Mouse (Mus musculus): ENCODE measurements around the gene Daam1. TPM values are rescaled to one million over a fixed set of nuclear protein-coding genes. Genes with fewer than 3 reads are reported as not detected.

Daam1 gene
- polyA plus RNA-seq, 1 experiment: 2.2 TPM

GRCm38 (mm10) chr12:71904926-71905325 is 74.0 kb downstream of the Daam1 start:
- Histone ChIP-seq H3K4me1 (ENCODE audit: control insufficient read depth, insufficient read depth, insufficient read length) (no peaks in the 10 kb centered on the region), H3K36me3 (ENCODE audit: control insufficient read depth, insufficient read depth, low read length) (no peaks in the 10 kb centered on the region), H3K4me3 (ENCODE audit: extremely low read depth, insufficient read depth, insufficient read length) (no peak overlapping the region), H3K27me3 (ENCODE audit: control insufficient read depth, insufficient read depth, low read length) (no peaks in the 10 kb centered on the region), H3K27ac (ENCODE audit: insufficient read depth, low read length) (no peak overlapping the region)
- TF ChIP-seq POLR2A (IDR thresholded peaks at IDR 0.05; ENCODE audit: low read depth, low read length) (no peak), CTCF (IDR thresholded peaks at IDR 0.05; ENCODE audit: extremely low read depth, insufficient read depth, insufficient read length, insufficient replicate concordance) (no peak)
- 85% methylated on average over 4 of the region's 4 CpGs for WGBS
- no peak for DNase-seq (ENCODE audit: low read depth in 1 of 2, low spot score in 2 of 2)

GRCm38 (mm10) chr12:71905640-71906320 is 74.9 kb downstream of the Daam1 start:
- 88% methylated on average over 13 of the region's 13 CpGs for WGBS
- Histone ChIP-seq H3K36me3 (ENCODE audit: control insufficient read depth, insufficient read depth, low read length) (no peaks in the 10 kb centered on the region), H3K27me3 (ENCODE audit: control insufficient read depth, insufficient read depth, low read length) (no peaks in the 10 kb centered on the region), H3K4me1 (ENCODE audit: control insufficient read depth, insufficient read depth, insufficient read length) (no peaks in the 10 kb centered on the region), H3K4me3 (ENCODE audit: extremely low read depth, insufficient read depth, insufficient read length) (no peak overlapping the region), H3K27ac (ENCODE audit: insufficient read depth, low read length) (0 out of 2 replicates have a peak overlapping the region, but pooled peaks have one; percentile 36)
- no peak for DNase-seq (ENCODE audit: low read depth in 1 of 2, low spot score in 2 of 2)
- TF ChIP-seq POLR2A (IDR thresholded peaks at IDR 0.05; ENCODE audit: low read depth, low read length) (no peak), CTCF (IDR thresholded peaks at IDR 0.05; ENCODE audit: extremely low read depth, insufficient read depth, insufficient read length, insufficient replicate concordance) (no peak)

GRCm38 (mm10) chr12:71906582-71907267 is 75.8 kb downstream of the Daam1 start:
- WGBS: 91% methylated on average over 12 of the region's 12 CpGs
- Histone ChIP-seq H3K27ac (ENCODE audit: insufficient read depth, low read length) (peak overlapping the region; percentile 46; the same call in 1 of the 2 replicates), H3K4me3 (ENCODE audit: extremely low read depth, insufficient read depth, insufficient read length) (no peak overlapping the region), H3K4me1 (ENCODE audit: control insufficient read depth, insufficient read depth, insufficient read length) (no peaks in the 10 kb centered on the region), H3K27me3 (ENCODE audit: control insufficient read depth, insufficient read depth, low read length) (no peaks in the 10 kb centered on the region), H3K36me3 (ENCODE audit: control insufficient read depth, insufficient read depth, low read length) (no peaks in the 10 kb centered on the region)
- DNase-seq (ENCODE audit: low read depth in 1 of 2, low spot score in 2 of 2): no peak
- TF ChIP-seq CTCF (IDR thresholded peaks at IDR 0.05; ENCODE audit: extremely low read depth, insufficient read depth, insufficient read length, insufficient replicate concordance) (no peak), POLR2A (IDR thresholded peaks at IDR 0.05; ENCODE audit: low read depth, low read length) (no peak)

- Histone ChIP-seq H3K4me1 (ENCODE audit: control insufficient read depth, insufficient read depth, insufficient read length) (no peaks in the 10 kb centered on the region), H3K4me3 (ENCODE audit: extremely low read depth, insufficient read depth, insufficient read length) (no peak overlapping the region), H3K27me3 (ENCODE audit: control insufficient read depth, insufficient read depth, low read length) (no peaks in the 10 kb centered on the region), H3K27ac (ENCODE audit: insufficient read depth, low read length) (no peak overlapping the region), H3K36me3 (ENCODE audit: control insufficient read depth, insufficient read depth, low read length) (no peaks in the 10 kb centered on the region)
- 87% methylated on average over 5 of the region's 5 CpGs for WGBS
- TF ChIP-seq POLR2A (IDR thresholded peaks at IDR 0.05; ENCODE audit: low read depth, low read length) (no peak), CTCF (IDR thresholded peaks at IDR 0.05; ENCODE audit: extremely low read depth, insufficient read depth, insufficient read length, insufficient replicate concordance) (no peak)
- no peak for DNase-seq (ENCODE audit: low read depth in 1 of 2, low spot score in 2 of 2)
Measured at GRCm38 (mm10) chr12:71908984-71909383, 78.1 kb downstream of the Daam1 start.

- 90% methylated on average over 7 of the region's 7 CpGs for WGBS
- Histone ChIP-seq H3K27ac (ENCODE audit: insufficient read depth, low read length) (no peak overlapping the region), H3K4me3 (ENCODE audit: extremely low read depth, insufficient read depth, insufficient read length) (no peak overlapping the region)
Measured at GRCm38 (mm10) chr12:71910246-71910645, 79.4 kb downstream of the Daam1 start.

GRCm38 (mm10) chr12:71912262-71912661 is 81.4 kb downstream of the Daam1 start:
- no peak for DNase-seq (ENCODE audit: low read depth in 1 of 2, low spot score in 2 of 2)
- H3K27ac ChIP-seq (ENCODE audit: insufficient read depth, low read length): no peak overlapping the region
- TF ChIP-seq POLR2A (IDR thresholded peaks at IDR 0.05; ENCODE audit: low read depth, low read length): no peak
- no peaks in the 10 kb centered on the region for H3K27me3 ChIP-seq (ENCODE audit: control insufficient read depth, insufficient read depth, low read length)
- no peak overlapping the region for H3K4me3 ChIP-seq (ENCODE audit: extremely low read depth, insufficient read depth, insufficient read length)
- no peaks in the 10 kb centered on the region for H3K36me3 ChIP-seq (ENCODE audit: control insufficient read depth, insufficient read depth, low read length)
- H3K4me1 ChIP-seq (ENCODE audit: control insufficient read depth, insufficient read depth, insufficient read length): no peaks in the 10 kb centered on the region
- 54% methylated on average over 1 of the region's 1 CpGs for WGBS

More at GRCm38 (mm10) chr12:71910246-71910645, 79.4 kb downstream of the Daam1 start:
- H3K27me3 ChIP-seq (ENCODE audit: control insufficient read depth, insufficient read depth, low read length): no peaks in the 10 kb centered on the region
- TF ChIP-seq POLR2A (IDR thresholded peaks at IDR 0.05; ENCODE audit: low read depth, low read length) (no peak), CTCF (IDR thresholded peaks at IDR 0.05; ENCODE audit: extremely low read depth, insufficient read depth, insufficient read length, insufficient replicate concordance) (no peak)
- no peaks in the 10 kb centered on the region for H3K36me3 ChIP-seq (ENCODE audit: control insufficient read depth, insufficient read depth, low read length)
- DNase-seq (ENCODE audit: low read depth in 1 of 2, low spot score in 2 of 2): no peak
- no peaks in the 10 kb centered on the region for H3K4me1 ChIP-seq (ENCODE audit: control insufficient read depth, insufficient read depth, insufficient read length)

GRCm38 (mm10) chr12:71919156-71919555 is 88.3 kb downstream of the Daam1 start:
- H3K27me3 ChIP-seq (ENCODE audit: control insufficient read depth, insufficient read depth, low read length): no peaks in the 10 kb centered on the region

More at GRCm38 (mm10) chr12:71919156-71919555, 88.3 kb downstream of the Daam1 start:
- DNase-seq (ENCODE audit: low read depth in 1 of 2, low spot score in 2 of 2): no peak
- no peak for TF ChIP-seq POLR2A (IDR thresholded peaks at IDR 0.05; ENCODE audit: low read depth, low read length)
- TF ChIP-seq CTCF (IDR thresholded peaks at IDR 0.05; ENCODE audit: extremely low read depth, insufficient read depth, insufficient read length, insufficient replicate concordance): no peak
- Histone ChIP-seq H3K27ac (ENCODE audit: insufficient read depth, low read length) (no peak overlapping the region), H3K4me3 (ENCODE audit: extremely low read depth, insufficient read depth, insufficient read length) (no peak overlapping the region), H3K4me1 (ENCODE audit: control insufficient read depth, insufficient read depth, insufficient read length) (no peaks in the 10 kb centered on the region), H3K36me3 (ENCODE audit: control insufficient read depth, insufficient read depth, low read length) (no peaks in the 10 kb centered on the region)
- 94% methylated on average over 4 of the region's 4 CpGs for WGBS

Measured in spleen, adult 2 months (tissue).